Mouse (Mus musculus) layer of hippocampus, postnatal 25 days (tissue): ENCODE data around the gene Eya2. TPM values are rescaled to one million over a fixed set of nuclear protein-coding genes. Genes with fewer than 3 reads are reported as not detected.
A peak's percentile ranks its signal among the peaks of the same experiment; 100 is the strongest.
"Not testable (repeated sequence)": the region's sequence is repeated elsewhere in the genome, so short reads cannot be mapped to it uniquely, and the experiment has no call there.

Experiments
- DNase-seq, 2 experiments: peaks; one replicate each; pipeline ENCODE4 v3.0.0; 2022; ENCODE audit warnings: mixed read lengths in 2 of 2, low spot score in 1 of 2; ENCODE audit errors: extremely low spot score in 1 of 2
- total RNA-seq, 2 experiments: library from RNA; stranded (reverse); gene quantifications; 2 replicates each; pipeline ENCODE4 v1.2.3; 2021

Eya2 gene
- total RNA-seq, 2 experiments from 2014 or later, result 3.8 to 4.8 TPM

DNA sequence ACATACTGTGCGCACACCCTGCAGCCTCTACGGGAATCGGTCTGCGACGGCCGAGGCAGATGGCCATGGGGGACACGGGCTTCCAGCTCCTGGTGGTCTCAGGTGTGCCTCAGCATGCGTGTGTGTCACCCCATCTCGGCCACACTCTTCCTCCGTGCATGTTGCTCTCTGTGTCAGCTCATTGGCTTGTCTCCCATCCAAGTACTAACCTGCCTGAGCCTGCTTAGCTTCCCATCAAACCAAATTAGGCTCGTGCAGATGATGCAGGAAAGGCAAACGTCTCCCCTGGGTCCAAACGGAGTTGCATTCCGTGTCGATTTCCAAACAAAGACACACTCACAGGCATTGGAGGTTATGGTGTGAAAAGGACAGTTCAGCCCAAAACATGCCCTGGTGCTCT, 163.0 kb downstream of the Eya2 start:
- DNase-seq, result no peak

DNA sequence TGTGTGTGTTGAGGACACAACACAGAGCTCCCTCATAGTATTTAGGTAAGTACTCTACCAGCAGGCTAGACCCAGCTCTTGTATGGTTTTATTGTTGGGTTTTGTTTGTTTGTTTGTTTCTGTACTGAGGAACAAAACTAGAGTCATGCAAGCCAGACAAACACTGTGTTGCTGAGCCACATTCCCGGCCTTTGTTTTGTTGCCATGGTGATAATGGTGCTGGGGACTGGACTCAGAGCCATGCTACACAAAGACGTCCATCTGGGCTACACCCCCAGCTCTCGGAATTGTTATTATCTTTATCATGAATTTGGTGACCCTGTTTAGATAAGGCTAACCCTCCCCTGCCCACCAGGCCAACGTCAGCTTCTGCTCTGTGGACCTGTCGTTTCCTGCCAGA, 163.7 kb downstream of the Eya2 start:
- no peak for DNase-seq

DNA sequence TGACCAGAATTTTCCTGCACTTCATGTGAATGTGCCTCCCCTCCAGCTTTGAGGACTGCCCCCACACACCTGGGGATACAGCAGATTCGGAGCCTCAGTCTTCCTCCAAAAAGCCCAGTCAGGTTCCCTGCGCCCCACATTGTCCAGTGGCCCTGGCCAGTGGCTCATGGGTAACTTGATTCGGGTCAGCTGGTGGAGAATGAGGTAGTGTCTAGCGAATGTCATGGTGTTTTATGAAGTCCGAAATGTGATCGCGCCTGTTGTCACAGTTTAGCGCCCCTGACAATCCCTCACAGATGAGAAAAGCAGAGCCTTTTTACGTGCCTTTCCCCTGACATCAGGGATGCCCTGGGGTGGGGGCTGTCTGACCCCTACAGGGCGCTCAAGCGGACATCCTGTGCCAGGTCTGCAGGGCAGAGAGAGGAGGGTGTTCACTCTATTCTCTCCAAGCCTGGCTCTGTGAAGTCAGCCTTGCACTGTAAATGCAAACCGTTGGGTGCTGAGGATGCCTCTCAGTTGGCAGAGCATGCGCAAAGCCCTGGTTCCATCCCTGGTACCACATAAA, 164.7 kb downstream of the Eya2 start:
- DNase-seq, result no peak

GRCm38 (mm10) chr2:165768805-165769358, 174.1 kb downstream of the Eya2 start:
- no peak for DNase-seq

DNA sequence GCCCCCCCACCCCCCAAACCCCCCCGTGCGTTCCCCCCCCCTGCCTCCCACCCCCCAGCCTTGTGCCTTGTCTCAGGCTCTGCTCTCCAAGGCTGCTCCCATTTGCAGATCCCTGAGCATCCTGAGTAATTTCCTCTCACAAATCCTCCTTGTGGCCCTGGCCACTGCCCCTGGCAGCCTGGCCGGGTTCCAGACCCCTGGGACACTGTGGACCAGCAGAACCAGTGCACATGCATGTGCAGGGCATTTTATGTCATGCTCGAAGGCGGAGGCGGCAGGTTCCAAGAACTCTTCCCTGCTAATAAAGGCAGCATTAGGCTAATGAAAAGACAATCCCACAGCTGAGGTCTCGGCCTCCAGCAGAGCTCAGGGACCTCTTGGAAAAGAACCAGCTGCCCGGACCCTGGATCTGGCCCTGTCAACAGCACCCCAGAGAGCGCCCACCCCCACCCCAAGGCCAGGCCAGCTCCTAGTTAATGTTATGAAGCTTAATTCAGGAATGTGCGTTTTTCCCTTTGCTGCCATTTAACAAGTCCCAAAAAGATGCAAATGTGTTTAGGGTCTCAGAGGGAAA, 174.6 kb downstream of the Eya2 start:
- no peak for DNase-seq

GRCm38 (mm10) chr2:165778927-165779326, 184.1 kb downstream of the Eya2 start:
- peak; percentile 52 to 75 for DNase-seq

DNA sequence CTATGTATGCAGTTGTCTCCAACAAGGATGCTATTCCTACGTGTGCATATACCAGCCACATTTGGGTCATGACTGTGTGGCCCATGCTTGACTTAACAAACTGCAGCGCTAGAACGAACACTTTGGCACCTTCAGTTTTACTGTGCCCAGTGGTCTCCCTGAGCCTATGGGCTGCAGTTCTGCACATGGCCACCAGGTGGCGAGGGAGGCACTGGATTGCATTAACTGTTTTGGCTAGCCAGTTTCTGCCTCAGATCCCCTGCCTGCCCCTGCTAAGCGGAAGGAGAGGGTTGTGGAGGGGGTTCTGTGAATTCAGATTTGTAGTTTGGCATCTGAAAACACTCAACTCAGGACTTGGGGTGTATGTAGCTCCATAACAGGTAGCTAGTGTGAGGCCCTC, 187.5 kb downstream of the Eya2 start:
- peak; percentile 83 to 89 for DNase-seq

DNA sequence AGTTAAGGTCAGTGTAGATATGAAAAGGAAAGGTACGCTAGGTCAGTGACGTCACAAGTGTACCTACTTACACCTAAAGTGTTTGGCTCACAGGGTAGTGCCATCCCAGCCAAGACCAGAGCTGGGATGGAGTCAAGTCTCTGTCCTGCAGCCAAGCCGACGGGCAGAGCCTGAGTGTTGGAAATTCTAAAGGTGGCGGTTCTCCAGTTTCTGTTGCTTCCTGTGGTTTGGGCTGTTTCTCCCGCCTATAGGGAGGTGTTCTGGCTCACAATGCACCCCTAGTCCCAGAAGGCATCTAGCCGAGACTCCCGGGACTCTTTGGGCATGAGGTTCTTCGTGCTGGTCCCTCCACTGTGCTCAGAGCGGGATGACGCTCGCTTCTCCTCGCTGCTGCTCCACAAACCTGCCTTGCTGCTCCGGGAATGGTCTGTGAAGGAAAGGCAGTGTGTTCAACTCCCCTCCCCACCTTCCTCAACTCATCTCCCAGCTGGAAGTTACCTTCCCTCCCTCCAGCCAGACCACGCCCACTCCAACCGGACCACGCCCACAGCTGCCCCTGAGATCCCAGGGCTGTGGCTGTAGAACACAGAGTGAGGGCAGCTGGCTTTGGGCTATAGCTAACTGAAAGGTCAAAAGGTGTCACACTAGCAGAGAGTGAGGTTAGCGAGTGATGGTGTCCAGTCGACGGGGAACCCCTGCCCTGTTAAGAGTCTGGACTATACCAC, 190.6 kb downstream of the Eya2 start:
- no peak for DNase-seq

DNA sequence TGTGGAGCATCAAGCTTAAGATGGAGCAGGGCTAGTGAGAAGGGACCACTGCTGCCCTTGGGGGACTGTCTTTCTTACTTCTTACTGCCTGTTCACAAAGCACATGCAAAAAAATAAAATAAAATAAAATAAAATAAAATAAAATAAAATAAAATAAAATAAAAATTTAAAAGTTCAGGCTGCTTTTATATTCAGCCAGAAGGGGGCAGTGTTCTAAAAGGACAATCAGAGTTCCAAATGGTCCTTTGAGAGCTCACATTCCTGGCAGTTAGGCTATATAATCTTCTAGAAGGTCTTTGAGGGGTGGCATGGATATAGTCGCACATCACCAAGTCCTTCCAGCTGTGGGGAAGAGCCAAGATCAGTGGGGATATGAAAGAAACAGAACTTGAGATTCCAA, 191.6 kb downstream of the Eya2 start:
- DNase-seq, result no peak

DNA sequence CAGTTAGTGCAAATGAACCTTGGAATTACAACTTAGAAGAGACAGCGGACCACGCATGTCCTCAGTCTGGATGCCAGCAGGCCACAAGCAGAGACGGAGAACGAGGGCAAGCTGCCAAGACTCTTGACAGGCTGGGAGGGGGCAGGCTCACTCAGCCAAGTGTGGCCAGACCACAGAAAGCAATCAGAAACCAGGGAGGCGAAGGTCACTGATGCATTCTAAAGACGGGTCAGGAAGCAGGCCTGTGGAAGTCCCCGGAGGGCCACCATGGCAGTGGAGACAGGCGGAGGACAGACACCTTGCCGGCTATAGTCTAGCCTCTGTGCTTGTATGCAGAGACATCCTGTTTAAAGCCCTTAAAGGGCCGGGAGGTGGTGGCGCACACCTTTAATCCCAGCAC, 193.2 kb downstream of the Eya2 start:
- DNase-seq, result peak; percentile 57 to 76

DNA sequence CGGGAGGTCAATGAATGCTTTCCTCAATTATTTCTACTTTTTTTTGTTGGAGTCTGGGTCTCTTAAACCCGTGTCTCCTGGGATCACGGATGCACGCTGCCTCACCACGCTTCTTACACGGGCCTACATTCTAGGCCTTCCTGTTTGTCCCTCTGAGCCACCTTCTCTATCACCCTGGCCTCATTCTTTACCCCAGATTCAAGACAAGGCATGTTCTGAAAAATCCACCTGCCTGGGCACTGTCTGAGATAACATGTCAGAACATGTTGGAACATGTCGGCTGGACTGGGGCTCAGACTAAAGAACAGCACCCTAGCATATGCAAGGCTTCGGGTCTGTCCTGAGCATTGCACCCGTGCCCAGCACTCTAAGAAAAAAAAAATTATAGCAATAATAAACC, 194.0 kb downstream of the Eya2 start:
- DNase-seq, result no peak

- no peak for DNase-seq
Measured at GRCm38 (mm10) chr2:165789667-165790066, 194.8 kb downstream of the Eya2 start.

- DNase-seq, result no peak
Measured at GRCm38 (mm10) chr2:165791026-165791425, 196.2 kb downstream of the Eya2 start.

DNA sequence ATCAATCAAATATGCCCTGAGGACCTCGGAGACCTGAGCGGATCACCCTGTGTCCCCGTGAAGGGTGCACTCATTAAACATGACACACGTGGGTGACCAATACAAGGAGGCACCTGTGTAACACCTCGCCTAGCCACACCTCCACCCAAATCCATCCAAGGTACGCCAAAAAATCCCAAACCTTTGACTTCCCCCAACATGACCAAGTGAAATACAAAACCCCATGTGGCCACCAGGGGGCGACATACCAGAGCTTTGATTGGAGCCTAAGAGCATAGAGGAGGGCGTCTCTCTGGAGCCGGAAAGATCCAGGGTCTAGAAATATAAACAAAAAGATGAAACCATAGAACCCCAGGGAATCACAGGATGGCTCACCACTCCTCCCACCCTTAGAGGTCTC, 196.8 kb downstream of the Eya2 start:
- peak in 1 of 2 experiments; percentile 75 for DNase-seq

- no peak for DNase-seq
Measured at GRCm38 (mm10) chr2:165792431-165793282, 197.8 kb downstream of the Eya2 start.

GRCm38 (mm10) chr2:165793283-165793638, 198.4 kb downstream of the Eya2 start:
- no peak for DNase-seq

DNA sequence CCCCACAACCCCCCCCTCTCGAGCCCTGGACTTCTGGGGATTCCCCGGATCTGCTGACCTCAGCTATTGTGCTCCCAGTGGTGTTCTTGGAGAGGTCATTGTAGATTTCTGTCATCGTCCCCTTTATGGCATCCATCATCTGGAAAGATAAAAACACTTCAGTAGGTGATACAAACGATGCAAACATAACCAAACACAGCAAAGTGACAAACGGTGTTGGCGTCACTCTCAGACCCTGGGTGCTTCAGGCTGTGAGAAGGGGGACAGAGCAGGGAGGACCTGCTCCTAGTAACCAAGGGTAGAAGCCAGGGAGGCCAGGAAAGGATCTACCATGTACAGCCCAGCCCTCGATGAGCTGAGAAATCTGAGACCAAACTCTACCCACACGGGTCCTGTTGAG, 203.0 kb downstream of the Eya2 start:
- no peak for DNase-seq

DNA sequence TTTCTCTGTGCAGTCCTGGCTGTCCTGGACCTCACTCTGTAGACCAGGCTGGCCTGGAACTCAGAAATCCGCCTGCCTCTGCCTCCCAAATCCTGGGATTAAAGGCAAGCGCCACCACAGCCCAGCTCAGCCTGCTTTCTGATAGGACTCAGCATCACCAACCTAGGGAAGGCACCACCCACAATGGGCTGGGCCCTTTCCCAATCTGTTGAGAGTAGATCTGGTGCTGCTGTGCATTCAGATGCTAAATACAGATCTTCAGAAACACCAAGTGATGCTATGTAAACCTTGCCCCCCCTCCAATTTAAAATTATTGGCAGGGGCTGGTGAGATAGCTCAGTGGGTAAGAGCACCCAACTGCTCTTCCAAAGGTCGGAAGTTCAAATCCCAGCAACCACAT, 205.3 kb downstream of the Eya2 start:
- DNase-seq, result not testable (repeated sequence)

DNA sequence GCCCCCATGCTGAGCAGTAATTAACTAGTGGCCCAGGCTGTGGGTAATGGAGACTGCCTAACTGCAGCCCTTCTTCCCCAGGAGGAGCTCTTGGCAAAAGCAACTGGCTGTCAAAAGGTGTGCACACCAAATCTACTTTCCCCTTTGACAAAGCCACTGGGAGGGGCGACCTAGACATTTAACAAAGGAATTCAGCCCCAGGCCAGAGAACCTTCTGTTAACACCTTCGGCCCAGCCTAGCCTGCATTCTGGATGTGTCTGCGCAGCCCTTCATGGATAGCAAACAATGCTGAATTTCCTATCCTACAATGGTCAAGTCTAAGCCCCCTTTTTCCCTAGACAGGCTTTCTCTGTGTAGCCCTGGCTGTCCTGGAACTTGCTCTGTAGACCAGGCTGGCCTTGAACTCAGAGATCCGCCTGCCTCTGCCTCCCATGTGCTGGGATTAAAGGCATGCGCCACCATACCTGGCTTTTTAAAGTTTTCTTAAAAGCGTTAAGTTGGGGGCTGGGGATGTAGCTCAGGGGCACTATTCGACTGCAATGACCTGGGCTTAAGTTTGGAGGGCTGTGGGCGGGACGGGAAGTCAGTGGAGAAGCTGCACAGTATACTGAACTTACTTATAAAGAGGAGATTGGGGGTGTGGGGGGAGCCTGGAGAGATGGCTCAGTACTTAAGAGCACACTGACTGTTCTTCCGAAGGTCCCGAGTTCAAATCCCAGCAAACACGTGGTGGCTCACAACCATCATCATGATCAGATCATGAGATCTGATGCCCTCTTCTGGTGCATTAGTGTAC, 213.5 kb downstream of the Eya2 start:
- no peak for DNase-seq

DNA sequence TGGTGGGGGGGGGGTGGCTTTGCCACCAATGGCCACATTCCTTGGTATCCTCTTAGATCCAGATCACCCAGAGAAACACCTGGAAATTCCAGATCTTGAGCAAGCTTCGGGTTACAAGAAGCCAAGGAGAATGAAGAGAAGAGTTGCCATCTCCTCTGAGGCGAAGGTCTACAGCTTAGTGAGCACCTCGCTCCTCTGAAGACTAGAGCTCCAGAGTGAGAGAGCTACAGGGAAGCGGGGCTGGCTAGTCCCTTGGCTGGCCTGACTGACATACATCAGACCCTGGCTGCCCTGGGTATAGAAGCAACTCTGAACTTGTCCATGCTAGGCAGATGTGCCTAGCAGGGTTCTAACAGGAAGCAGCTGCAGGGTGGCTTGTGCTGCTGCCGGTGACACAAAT, 214.3 kb downstream of the Eya2 start:
- DNase-seq, result no peak
